Mouse (Mus musculus) stomach, postnatal 0 days (tissue): ENCODE measurements at regions not wholly inside any gene's neighbourhood (a gene's known extent, or its start where the extent isn't known, plus 50 kb on each side); places are given as distances from the start of the nearest gene placed in this dataset.

ENCODE experiments used
- CTCF ChIP-seq: IDR thresholded peaks from 2 replicates; pipeline ENCODE4 v1.5.1; 2016; ENCODE audit warnings: antibody characterized with exemption, low read depth, mild to moderate bottlenecking, moderate library complexity
- EP300 ChIP-seq: optimal IDR thresholded peaks from 2 replicates; pipeline ENCODE3; 2016; ENCODE audit warnings: antibody characterized with exemption

DNA sequence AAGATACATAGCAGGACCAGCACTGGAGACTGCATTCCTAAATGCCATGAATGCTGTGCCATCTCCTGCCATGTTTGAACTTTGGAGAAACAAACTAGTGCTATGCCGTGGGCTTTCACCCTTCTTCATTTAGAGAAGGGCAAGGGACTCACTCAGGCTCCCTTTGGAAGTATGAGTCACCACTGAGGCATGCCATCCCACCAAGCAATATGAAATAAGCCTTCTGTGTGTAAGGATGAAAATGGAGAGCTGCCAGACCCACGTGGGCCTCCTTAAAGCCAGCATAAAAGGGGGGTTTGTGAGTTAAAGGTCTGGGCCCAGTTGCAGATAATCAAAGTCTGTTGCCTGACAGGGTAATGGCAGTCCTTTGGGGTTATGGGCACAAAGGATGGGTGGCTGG, 159.0 kb downstream of the H2al1j start:
- TF ChIP-seq CTCF (no peak), EP300 (no peak)
